Mouse (Mus musculus): ENCODE data around the gene Zer1.

The Zer1 gene

GRCm38 (mm10) chr2:30051992-30052761 lies 72.2 kb downstream of the Zer1 start:
- DNase-seq (ENCODE audit: low spot score in 2 of 2): no peak

GRCm38 (mm10) chr2:30049831-30050230 lies 74.6 kb downstream of the Zer1 start:
- no peak for DNase-seq (ENCODE audit: low spot score in 2 of 2)

- peak; percentile 93 to 98 for DNase-seq (ENCODE audit: low spot score in 2 of 2)
Measured at GRCm38 (mm10) chr2:30048699-30049388, 75.5 kb downstream of the Zer1 start, which contains the start of gene Wdr34. Gene Wdr34 (minus strand): TSS chr2:30048881.

GRCm38 (mm10) chr2:30048101-30048501 lies 76.3 kb downstream of the Zer1 start:
- no peak for DNase-seq (ENCODE audit: low spot score in 2 of 2)

Measured in heart, adult 9 months (tissue).